ENCODE assay signal across 8 mouse cellular contexts in genomic region chr10:7682249-7682648, GRCm38 (mm10). TPM values are rescaled to one million over a fixed set of nuclear protein-coding genes. Genes with fewer than 3 reads are reported as not detected.
DNase-seq lines count a peak whose midpoint lies in the region; ATAC-seq and TF ChIP-seq lines count a peak whose summit lies in the region.

No protein-coding gene starts in this region.

- peak overlapping the region; percentile 81 for H3K4me2 ChIP-seq in lung, embryonic 14.5 days
- peak overlapping the region; percentile 53 for H3K4me2 ChIP-seq in embryonic facial prominence, embryonic 15.5 days (replicated peaks)
- H3K4me2 ChIP-seq in neural tube, embryonic 14.5 days (ENCODE audit: low read depth, low read length): peak overlapping the region; percentile 91

- no peak overlapping the region; the same call in 1 of the 2 replicates for H3K27ac ChIP-seq in lung, embryonic 14.5 days (ENCODE audit: low read depth)
- H3K27ac ChIP-seq in embryonic facial prominence, embryonic 15.5 days (replicated peaks): no peak overlapping the region
- no peak overlapping the region for H3K27ac ChIP-seq in limb, embryonic 10.5 days
- no peak overlapping the region for H3K27ac ChIP-seq in neural tube, embryonic 14.5 days (ENCODE audit: low read depth, low read length)

- H3K4me3 ChIP-seq in lung, embryonic 14.5 days (ENCODE audit: low read depth, low read length): peak overlapping the region; percentile 94
- H3K4me3 ChIP-seq in embryonic facial prominence, embryonic 15.5 days (replicated peaks): peak overlapping the region; percentile 98
- peak overlapping the region; percentile 100 for H3K4me3 ChIP-seq in limb, embryonic 10.5 days
- H3K4me3 ChIP-seq in neural tube, embryonic 14.5 days (ENCODE audit: low read depth, low read length): peak overlapping the region; percentile 96

- H3K9ac ChIP-seq in lung, embryonic 14.5 days: peak overlapping the region; percentile 99
- peak overlapping the region; percentile 15; the same call in 1 of the 2 replicates for H3K9ac ChIP-seq in embryonic facial prominence, embryonic 15.5 days
- H3K9ac ChIP-seq in neural tube, embryonic 14.5 days (replicated peaks; ENCODE audit: low read depth, low read length): peak overlapping the region; percentile 99

- DNase-seq in lung, embryonic 14.5 days: peak; percentile 17
- no peak for DNase-seq in lung, postnatal 10 days
- no peak for DNase-seq in limb, embryonic 10.5 days (ENCODE audit: low spot score)
- no peak for DNase-seq in adrenal gland, postnatal 36 days
- DNase-seq in ovary, adult 18-20 months (ENCODE audit: low spot score): no peak

- no peak for TF ChIP-seq CTCF in lung, embryonic 14.5 days (IDR thresholded peaks at IDR 0.05; ENCODE audit: low read depth)

- peaks cover 13% of the 10 kb centered on the region for H3K4me1 ChIP-seq in lung, embryonic 14.5 days (ENCODE audit: insufficient read depth)
- peaks cover 26% of the 10 kb centered on the region for H3K4me1 ChIP-seq in embryonic facial prominence, embryonic 15.5 days
- peaks cover 20% of the 10 kb centered on the region for H3K4me1 ChIP-seq in limb, embryonic 10.5 days
- peaks cover 28% of the 10 kb centered on the region for H3K4me1 ChIP-seq in neural tube, embryonic 14.5 days (ENCODE audit: control insufficient read depth, insufficient read depth, low read length)

- 48% methylated on average over 3 of the region's 3 CpGs for WGBS in lung, embryonic 14.5 days
- 48% methylated on average over 3 of the region's 3 CpGs for WGBS in embryonic facial prominence, embryonic 15.5 days
- WGBS in limb, embryonic 10.5 days: 74% methylated on average over 3 of the region's 3 CpGs
- WGBS in neural tube, embryonic 14.5 days: 65% methylated on average over 3 of the region's 3 CpGs

- H3K9me3 ChIP-seq in lung, embryonic 14.5 days (ENCODE audit: low read depth, low read length): no peaks in the 10 kb centered on the region
- H3K9me3 ChIP-seq in embryonic facial prominence, embryonic 15.5 days (replicated peaks): no peaks in the 10 kb centered on the region
- H3K9me3 ChIP-seq in limb, embryonic 10.5 days (replicated peaks): no peaks in the 10 kb centered on the region
- no peaks in the 10 kb centered on the region for H3K9me3 ChIP-seq in neural tube, embryonic 14.5 days (ENCODE audit: control insufficient read depth, low read length)

- H3K36me3 ChIP-seq in lung, embryonic 14.5 days (ENCODE audit: insufficient read depth): peaks cover 31% of the 10 kb centered on the region
- peaks cover 27% of the 10 kb centered on the region for H3K36me3 ChIP-seq in embryonic facial prominence, embryonic 15.5 days
- H3K36me3 ChIP-seq in limb, embryonic 10.5 days: peaks cover 46% of the 10 kb centered on the region
- H3K36me3 ChIP-seq in neural tube, embryonic 14.5 days (ENCODE audit: control insufficient read depth, insufficient read depth, low read length): peaks cover 3% of the 10 kb centered on the region; the same call in 1 of the 2 replicates

- no peak for ATAC-seq in lung, embryonic 14.5 days (ENCODE audit: insufficient read depth)
- no peak for ATAC-seq in embryonic facial prominence, embryonic 15.5 days (ENCODE audit: insufficient number of reproducible peaks, low FRiP score, low TSS enrichment, low read depth)
- no peak for ATAC-seq in neural tube, embryonic 14.5 days (ENCODE audit: low read depth)
- no peak for ATAC-seq in frontal cortex, adult (ENCODE audit: low TSS enrichment)

- H3K27me3 ChIP-seq in lung, embryonic 14.5 days (ENCODE audit: insufficient read depth, low read length): no peaks in the 10 kb centered on the region
- no peaks in the 10 kb centered on the region for H3K27me3 ChIP-seq in embryonic facial prominence, embryonic 15.5 days
- H3K27me3 ChIP-seq in limb, embryonic 10.5 days (ENCODE audit: low read depth, poor library complexity, severe bottlenecking): no peaks in the 10 kb centered on the region
- H3K27me3 ChIP-seq in neural tube, embryonic 14.5 days (ENCODE audit: control insufficient read depth, insufficient read depth, low read length): no peaks in the 10 kb centered on the region; the same call in 1 of the 2 replicates

RNA-seq across cellular contexts. Expression of gene Lats1, which starts 1.2 kb away (rescaled TPM):
- 13.1 and 14.2 TPM in 2 replicates for polyA plus RNA-seq in lung, embryonic 14.5 days (2014; fragmentation: Nextera tagmentation; extraction: Ambion mirVana)
- 8.7 and 9.0 TPM in 2 replicates for polyA plus RNA-seq in embryonic facial prominence, embryonic 15.5 days (2015; fragmentation: Nextera tagmentation; extraction: Ambion mirVana)
- polyA plus RNA-seq in limb, embryonic 10.5 days (2016; fragmentation: Nextera tagmentation; extraction: Ambion mirVana): 5.5 and 7.3 TPM in 2 replicates
- 17.5 and 19.5 TPM in 2 replicates for polyA plus RNA-seq in neural tube, embryonic 14.5 days (2014; fragmentation: Nextera tagmentation; extraction: Ambion mirVana)
- total RNA-seq in adrenal gland, postnatal 36 days (2021): 10 to 100 TPM; 57.1 to 59.3 TPM

RNA-seq across cellular contexts. Expression of gene Pcmt1, which starts 1.3 kb away (rescaled TPM):
- 114 and 118 TPM in 2 replicates for polyA plus RNA-seq in lung, embryonic 14.5 days (2014; fragmentation: Nextera tagmentation; extraction: Ambion mirVana)
- polyA plus RNA-seq in embryonic facial prominence, embryonic 15.5 days (2015; fragmentation: Nextera tagmentation; extraction: Ambion mirVana): 124 and 128 TPM in 2 replicates
- polyA plus RNA-seq in limb, embryonic 10.5 days (2016; fragmentation: Nextera tagmentation; extraction: Ambion mirVana): 111 and 115 TPM in 2 replicates
- 176 and 185 TPM in 2 replicates for polyA plus RNA-seq in neural tube, embryonic 14.5 days (2014; fragmentation: Nextera tagmentation; extraction: Ambion mirVana)
- total RNA-seq in adrenal gland, postnatal 36 days (2021): 10 to 100 TPM; 71.4 to 78.4 TPM

RNA-seq across cellular contexts. Expression of gene Nup43, which starts 14.9 kb away (rescaled TPM):
- polyA plus RNA-seq in lung, embryonic 14.5 days (2014; fragmentation: Nextera tagmentation; extraction: Ambion mirVana): 64.6 and 74.5 TPM in 2 replicates
- polyA plus RNA-seq in embryonic facial prominence, embryonic 15.5 days (2015; fragmentation: Nextera tagmentation; extraction: Ambion mirVana): 38.2 and 38.3 TPM in 2 replicates
- 93.2 and 102 TPM in 2 replicates for polyA plus RNA-seq in limb, embryonic 10.5 days (2016; fragmentation: Nextera tagmentation; extraction: Ambion mirVana)
- 26.7 and 28.0 TPM in 2 replicates for polyA plus RNA-seq in neural tube, embryonic 14.5 days (2014; fragmentation: Nextera tagmentation; extraction: Ambion mirVana)
- 10 to 100 TPM; 10.1 to 11.2 TPM for total RNA-seq in adrenal gland, postnatal 36 days (2021)

RNA-seq across cellular contexts. Expression of gene Katna1, which starts 43.6 kb away (rescaled TPM):
- 58.3 TPM in 2 replicates for polyA plus RNA-seq in lung, embryonic 14.5 days (2014; fragmentation: Nextera tagmentation; extraction: Ambion mirVana)
- polyA plus RNA-seq in embryonic facial prominence, embryonic 15.5 days (2015; fragmentation: Nextera tagmentation; extraction: Ambion mirVana): 53.7 and 58.5 TPM in 2 replicates
- 70.2 and 71.5 TPM in 2 replicates for polyA plus RNA-seq in limb, embryonic 10.5 days (2016; fragmentation: Nextera tagmentation; extraction: Ambion mirVana)
- 32.3 and 34.2 TPM in 2 replicates for polyA plus RNA-seq in neural tube, embryonic 14.5 days (2014; fragmentation: Nextera tagmentation; extraction: Ambion mirVana)
- 10 to 100 TPM; 30.6 to 32.6 TPM for total RNA-seq in adrenal gland, postnatal 36 days (2021)

Comparison
In these comparisons a context has a peak if more than half of its experiments do, and no peak if none do; other contexts are left out.
1. H3K9ac ChIP-seq: peak in every context shown above with its lines; median percentile 99 in lung, embryonic 14.5 days; 99 in neural tube, embryonic 14.5 days; 15 in embryonic facial prominence, embryonic 15.5 days.